Mouse (Mus musculus) hindbrain, postnatal 0 days (tissue): ENCODE results near the gene Itpr1. TPM values are rescaled to one million over a fixed set of nuclear protein-coding genes. Genes with fewer than 3 reads are reported as not detected.

ENCODE experiments used
- ATAC-seq: fragments of 200-750 bp; cut with Nextera tagmentation; 2 replicates; pipeline ENCODE4 v1.8.0; 2017; ENCODE audit warnings: mild to moderate bottlenecking, moderate TSS enrichment, moderate library complexity
- DNase-seq: peaks from one replicate; pipeline ENCODE4 v3.0.0-alpha.2; 2015; ENCODE audit warnings: low spot score
- H3K27ac ChIP-seq: fragments of 300-500 bp; sonication (generic); 2 replicates; pipeline ENCODE4 v1.5.1; 2014; ENCODE audit warnings: mild to moderate bottlenecking
- H3K27me3 ChIP-seq: fragments of 300-500 bp; sonication (generic); 2 replicates; pipeline ENCODE4 v1.6.1; 2014; ENCODE audit warnings: low read length, mixed read lengths; ENCODE audit not compliant: insufficient read depth
- H3K36me3 ChIP-seq: fragments of 300-500 bp; sonication (generic); 2 replicates; pipeline ENCODE4 v1.6.1; 2014; ENCODE audit warnings: low read length, mixed read lengths; ENCODE audit not compliant: insufficient read depth
- H3K4me1 ChIP-seq: fragments of 300-500 bp; sonication (generic); 2 replicates; pipeline ENCODE4 v1.6.1; 2014; ENCODE audit warnings: antibody characterized with exemption, low read length, mixed read lengths; ENCODE audit not compliant: insufficient read depth
- H3K4me2 ChIP-seq: fragments of 300-500 bp; sonication (generic); 2 replicates; pipeline ENCODE4 v1.6.1; 2014; ENCODE audit warnings: low read depth, mild to moderate bottlenecking, low read length, moderate library complexity, mixed read lengths
- H3K4me3 ChIP-seq: fragments of 300-500 bp; sonication (generic); 2 replicates; pipeline ENCODE4 v1.5.1; 2014; ENCODE audit warnings: low read length
- H3K9ac ChIP-seq: fragments of 300-500 bp; sonication (generic); replicated peaks from 2 replicates; pipeline ENCODE4 v1.6.1; 2014; ENCODE audit warnings: mild to moderate bottlenecking, low read length, moderate library complexity, mixed read lengths
- H3K9me3 ChIP-seq: fragments of 300-500 bp; sonication (generic); 2 replicates; pipeline ENCODE4 v1.6.1; 2016; ENCODE audit warnings: low read length, mixed read lengths
- CTCF ChIP-seq: IDR thresholded peaks from 2 replicates; pipeline ENCODE4 v1.5.1; 2016; ENCODE audit warnings: antibody characterized with exemption, control low read depth, low read depth
- WGBS: fragments of 180-500 bp; shearing (Covaris S2); extraction: QIAGEN DNeasy Blood & Tissue Kit; methylation state at CpG from one replicate; pipeline ENCODE4 v1.1.7; 2014; 5-methylcytosine and 5-hydroxymethylcytosine counted together
- polyA plus RNA-seq: library from polyadenylated mRNA; unstranded; fragments of >200 nt; fragmentation: Nextera tagmentation; extraction: Ambion mirVana; gene quantifications from 2 replicates; pipeline ENCODE4 v1.2.1, GENCODE M21; 2015
- total RNA-seq: library from RNA; depleted of rRNA; stranded (reverse); fragments of >200 nt; gene quantifications from 2 replicates; pipeline ENCODE4 v1.2.3, GENCODE M21; 2014

The Itpr1 gene
- total and polyA plus RNA-seq, 2 experiments from 2014 or later, result 7.2 to 47.1 TPM

GRCm38 (mm10) chr6:108517986-108518385 is 305.1 kb downstream of the Itpr1 start:
- Histone ChIP-seq H3K4me2 (no peak overlapping the region), H3K36me3 (no peaks in the 10 kb centered on the region), H3K9ac (no peak overlapping the region), H3K27me3 (no peaks in the 10 kb centered on the region), H3K4me3 (no peak overlapping the region), H3K27ac (no peak overlapping the region), H3K9me3 (no peaks in the 10 kb centered on the region), H3K4me1 (no peaks in the 10 kb centered on the region)
- 92% methylated on average over 1 of the region's 1 CpGs for WGBS
- DNase-seq, result no peak
- no peak for ATAC-seq
- TF ChIP-seq CTCF, result no peak

GRCm38 (mm10) chr6:108518552-108518951 is 305.7 kb downstream of the Itpr1 start:
- H3K4me3 ChIP-seq, result no peak overlapping the region
- no peaks in the 10 kb centered on the region for H3K4me1 ChIP-seq
- 63% methylated on average over 14 of the region's 14 CpGs for WGBS
- H3K27ac ChIP-seq, result no peak overlapping the region
- no peak overlapping the region for H3K9ac ChIP-seq
- DNase-seq, result no peak
- no peak for ATAC-seq
- H3K36me3 ChIP-seq, result no peaks in the 10 kb centered on the region
- TF ChIP-seq CTCF, result no peak
- no peak overlapping the region for H3K4me2 ChIP-seq
- no peaks in the 10 kb centered on the region for H3K27me3 ChIP-seq
- H3K9me3 ChIP-seq, result no peaks in the 10 kb centered on the region

GRCm38 (mm10) chr6:108519327-108519726 is 306.4 kb downstream of the Itpr1 start:
- H3K4me3 ChIP-seq, result no peak overlapping the region
- no peak overlapping the region for H3K4me2 ChIP-seq
- DNase-seq (no peak), ATAC-seq (no peak)
- no peaks in the 10 kb centered on the region for H3K4me1 ChIP-seq
- H3K36me3 ChIP-seq, result no peaks in the 10 kb centered on the region
- H3K9ac ChIP-seq, result no peak overlapping the region
- no peaks in the 10 kb centered on the region for H3K9me3 ChIP-seq
- H3K27me3 ChIP-seq, result no peaks in the 10 kb centered on the region
- H3K27ac ChIP-seq, result no peak overlapping the region
- TF ChIP-seq CTCF, result no peak
- 88% methylated on average over 9 of the region's 9 CpGs for WGBS

- H3K27me3 ChIP-seq, result no peaks in the 10 kb centered on the region
- no peaks in the 10 kb centered on the region for H3K36me3 ChIP-seq
- peak; percentile 38; the same call in 1 of the 2 replicates for ATAC-seq
- no peak overlapping the region for H3K4me3 ChIP-seq
- no peak for TF ChIP-seq CTCF
- no peaks in the 10 kb centered on the region for H3K9me3 ChIP-seq
- no peak overlapping the region for H3K27ac ChIP-seq
- no peak for DNase-seq
- no peak overlapping the region for H3K9ac ChIP-seq
- no peak overlapping the region for H3K4me2 ChIP-seq
- 90% methylated on average over 16 of the region's 16 CpGs for WGBS
- no peaks in the 10 kb centered on the region for H3K4me1 ChIP-seq
These were observed 311.2 kb downstream of the Itpr1 start for GRCm38 (mm10) chr6:108523956-108524616.

- Histone ChIP-seq H3K9ac (no peak overlapping the region), H3K36me3 (no peaks in the 10 kb centered on the region), H3K27me3 (no peaks in the 10 kb centered on the region), H3K27ac (no peak overlapping the region), H3K4me2 (no peak overlapping the region), H3K9me3 (no peaks in the 10 kb centered on the region), H3K4me1 (no peaks in the 10 kb centered on the region), H3K4me3 (no peak overlapping the region)
- ATAC-seq (no peak), DNase-seq (no peak)
- 82% methylated on average over 10 of the region's 10 CpGs for WGBS
- no peak for TF ChIP-seq CTCF
These were observed 311.7 kb downstream of the Itpr1 start for GRCm38 (mm10) chr6:108524617-108525010.

- ATAC-seq (no peak), DNase-seq (no peak)
- no peak overlapping the region for H3K27ac ChIP-seq
- no peak overlapping the region for H3K4me3 ChIP-seq
- no peaks in the 10 kb centered on the region for H3K27me3 ChIP-seq
- no peaks in the 10 kb centered on the region for H3K9me3 ChIP-seq
- no peak overlapping the region for H3K9ac ChIP-seq
- 82% methylated on average over 3 of the region's 3 CpGs for WGBS
- TF ChIP-seq CTCF, result no peak
- no peak overlapping the region for H3K4me2 ChIP-seq
- no peaks in the 10 kb centered on the region for H3K36me3 ChIP-seq
- no peaks in the 10 kb centered on the region for H3K4me1 ChIP-seq
These were observed 314.7 kb downstream of the Itpr1 start for GRCm38 (mm10) chr6:108527560-108527959.

GRCm38 (mm10) chr6:108527993-108528392 is 315.1 kb downstream of the Itpr1 start:
- no peaks in the 10 kb centered on the region for H3K9me3 ChIP-seq
- H3K4me3 ChIP-seq, result no peak overlapping the region
- H3K9ac ChIP-seq, result no peak overlapping the region
- ATAC-seq, result no peak
- no peak overlapping the region for H3K27ac ChIP-seq
- H3K27me3 ChIP-seq, result no peaks in the 10 kb centered on the region
- no peak for TF ChIP-seq CTCF
- H3K36me3 ChIP-seq, result no peaks in the 10 kb centered on the region
- H3K4me2 ChIP-seq, result no peak overlapping the region
- H3K4me1 ChIP-seq, result no peaks in the 10 kb centered on the region
- DNase-seq, result no peak
